Mouse (Mus musculus) stomach, embryonic 14.5 days (tissue): ENCODE measurements at regions not wholly inside any gene's neighbourhood (a gene's known extent, or its start where the extent isn't known, plus 50 kb on each side); places are given as distances from the start of the nearest gene placed in this dataset. TPM values are rescaled to one million over a fixed set of nuclear protein-coding genes. Genes with fewer than 3 reads are reported as not detected.

Experiments
- microRNA-seq: library from miRNA; unstranded; fragments of <30 nt; microRNA quantifications from one replicate; pipeline ENCODE4, GENCODE M21; 2016

Small RNA genes lying in the stretch of these regions (microRNA-seq; reads per million reads assigned to microRNA genes)
- not detected for gene Mir6343
